Mouse (Mus musculus): ENCODE data around the gene Atp6v0d1. TPM values are rescaled to one million over a fixed set of nuclear protein-coding genes. Genes with fewer than 3 reads are reported as not detected.
"Not testable (repeated sequence)": the region's sequence is repeated elsewhere in the genome, so short reads cannot be mapped to it uniquely, and the experiment has no call there.

Gene Atp6v0d1
- total RNA-seq (2021), result 10 to 100 TPM; 43.2 to 44.7 TPM
- long read RNA-seq, experiment 1, transcript Atp6v0d1-201 (8 exons, 1,629 nt), result major isoform, 42 of 45 reads
- long read RNA-seq, experiment 1, partial matches to known transcripts, result 2 of 45 reads
- long read RNA-seq, experiment 1, other reads (novel, unspliced or antisense), result 1 of 45 reads
- long read RNA-seq, experiment 2, transcript Atp6v0d1-201 (8 exons, 1,629 nt), result major isoform, 37 of 41 reads
- long read RNA-seq, experiment 2, partial matches to known transcripts, result 2 of 41 reads
- long read RNA-seq, experiment 2, other reads (novel, unspliced or antisense), result 2 of 41 reads

- DNase-seq, result peak; percentile 100
- intact Hi-C loops (cut with DNase I; ENCODE audit: low total_unique reads), result no loop called here
Measured at GRCm38 (mm10) chr8:105565952-105566702, at the start of gene Atp6v0d1. Gene Atp6v0d1, minus strand, starts transcription at chr8:105566047.

- DNase-seq, result peak; percentile 79
- intact Hi-C loops (cut with DNase I; ENCODE audit: low total_unique reads), result no loop called here
Measured at GRCm38 (mm10) chr8:105613830-105614511, 48.1 kb upstream of the Atp6v0d1 start.

- DNase-seq, result peak; percentile 71
- intact Hi-C loops (cut with DNase I; ENCODE audit: low total_unique reads), result no loop called here
Measured at GRCm38 (mm10) chr8:105613037-105613436, 47.2 kb upstream of the Atp6v0d1 start.

GRCm38 (mm10) chr8:105611836-105612235 lies 46.0 kb upstream of the Atp6v0d1 start:
- intact Hi-C loops (cut with DNase I; ENCODE audit: low total_unique reads), result no loop called here
- peak; percentile 65 for DNase-seq

GRCm38 (mm10) chr8:105609771-105610170 lies 43.9 kb upstream of the Atp6v0d1 start:
- intact Hi-C loops (cut with DNase I; ENCODE audit: low total_unique reads), result no loop called here

GRCm38 (mm10) chr8:105609355-105609754 lies 43.5 kb upstream of the Atp6v0d1 start:
- no peak for DNase-seq
- intact Hi-C loops (cut with DNase I; ENCODE audit: low total_unique reads), result no loop called here

More at GRCm38 (mm10) chr8:105609771-105610170, 43.9 kb upstream of the Atp6v0d1 start:
- DNase-seq, result no peak

GRCm38 (mm10) chr8:105607684-105608083 lies 41.8 kb upstream of the Atp6v0d1 start:
- intact Hi-C loops (cut with DNase I; ENCODE audit: low total_unique reads), result no loop called here
- no peak for DNase-seq

- intact Hi-C loops (cut with DNase I; ENCODE audit: low total_unique reads), result no loop called here
- DNase-seq, result no peak
Measured at GRCm38 (mm10) chr8:105607062-105607461, 41.2 kb upstream of the Atp6v0d1 start.

- intact Hi-C loops (cut with DNase I; ENCODE audit: low total_unique reads), result no loop called here
- peak; percentile 86 for DNase-seq
Measured at GRCm38 (mm10) chr8:105606189-105607023, 40.6 kb upstream of the Atp6v0d1 start.

GRCm38 (mm10) chr8:105605491-105606188 lies 39.8 kb upstream of the Atp6v0d1 start:
- intact Hi-C loops (cut with DNase I; ENCODE audit: low total_unique reads), result no loop called here
- DNase-seq, result peak; percentile 44

GRCm38 (mm10) chr8:105604804-105605381 lies 39.0 kb upstream of the Atp6v0d1 start, which contains the start of gene Ripor1:
Gene Ripor1, plus strand, starts transcription at chr8:105605255.
- intact Hi-C loops (cut with DNase I; ENCODE audit: low total_unique reads), result no loop called here

GRCm38 (mm10) chr8:105602540-105602939 lies 36.7 kb upstream of the Atp6v0d1 start:
- intact Hi-C loops (cut with DNase I; ENCODE audit: low total_unique reads); DNase-seq: not testable (repeated sequence)

More at GRCm38 (mm10) chr8:105604804-105605381, 39.0 kb upstream of the Atp6v0d1 start, which contains the start of gene Ripor1:
- DNase-seq, result peak; percentile 80

- intact Hi-C loops (cut with DNase I; ENCODE audit: low total_unique reads), result no loop called here
- DNase-seq, result no peak
Measured at GRCm38 (mm10) chr8:105601301-105601700, 35.5 kb upstream of the Atp6v0d1 start.

GRCm38 (mm10) chr8:105598777-105599176 lies 32.9 kb upstream of the Atp6v0d1 start:
- DNase-seq, result no peak
- intact Hi-C loops (cut with DNase I; ENCODE audit: low total_unique reads), result no loop called here

GRCm38 (mm10) chr8:105596362-105597034 lies 30.7 kb upstream of the Atp6v0d1 start:
- intact Hi-C loops (cut with DNase I; ENCODE audit: low total_unique reads), result no loop called here
- DNase-seq, result peak; percentile 74

GRCm38 (mm10) chr8:105594451-105595242 lies 28.8 kb upstream of the Atp6v0d1 start:
- no peak for DNase-seq
- intact Hi-C loops (cut with DNase I; ENCODE audit: low total_unique reads), result no loop called here

- intact Hi-C loops (cut with DNase I; ENCODE audit: low total_unique reads), result no loop called here
Measured at GRCm38 (mm10) chr8:105593859-105594258, 28.0 kb upstream of the Atp6v0d1 start.

More at GRCm38 (mm10) chr8:105593859-105594258, 28.0 kb upstream of the Atp6v0d1 start:
- DNase-seq, result peak; percentile 58

Measured in gastrocnemius, postnatal 14 days (tissue).